Mouse (Mus musculus) urinary bladder, postnatal 25 days (tissue): ENCODE data around the gene Apba1.

Experiments
- DNase-seq: peaks from one replicate; pipeline ENCODE4 v3.0.0; 2022; ENCODE audit warnings: low spot score

The Apba1 gene

DNA sequence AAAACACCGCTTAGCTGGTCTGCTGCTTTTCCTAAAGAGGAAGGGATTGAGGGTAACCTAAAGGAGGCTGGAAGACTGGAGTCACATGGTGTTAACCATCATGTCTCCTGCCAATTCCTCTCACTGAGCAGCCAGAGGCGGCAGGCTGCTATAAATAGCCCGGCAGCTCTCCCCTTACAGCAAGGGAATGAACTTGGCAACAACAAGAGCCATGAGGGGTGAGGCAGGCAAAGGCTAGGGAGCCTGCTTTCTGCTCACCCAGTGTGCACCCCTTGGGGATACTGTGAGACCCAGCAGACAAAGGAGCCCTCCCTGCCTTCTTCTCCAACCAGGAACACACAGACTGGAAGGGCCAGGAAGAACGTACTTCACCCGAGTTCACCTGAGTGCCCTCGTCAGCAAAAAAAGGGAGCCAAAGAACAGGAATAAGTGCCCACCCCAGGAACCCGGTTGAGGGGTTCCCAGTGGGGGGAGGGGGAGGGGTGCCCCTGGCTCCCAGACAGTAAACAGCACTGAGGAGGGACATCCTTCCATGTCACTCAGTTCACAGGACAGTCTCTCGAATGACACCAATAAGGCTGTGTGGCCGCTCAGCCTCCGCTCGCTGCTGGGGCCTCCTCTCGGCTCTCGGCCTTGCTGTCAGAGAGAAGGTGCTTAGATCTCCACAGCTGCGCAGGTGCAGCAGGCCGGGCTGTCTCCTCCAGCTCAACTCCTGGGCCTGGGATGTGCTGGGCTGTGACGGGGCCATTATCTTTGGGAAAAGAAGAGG is 214.4 kb downstream of the Apba1 start:
- no peak for DNase-seq

DNA sequence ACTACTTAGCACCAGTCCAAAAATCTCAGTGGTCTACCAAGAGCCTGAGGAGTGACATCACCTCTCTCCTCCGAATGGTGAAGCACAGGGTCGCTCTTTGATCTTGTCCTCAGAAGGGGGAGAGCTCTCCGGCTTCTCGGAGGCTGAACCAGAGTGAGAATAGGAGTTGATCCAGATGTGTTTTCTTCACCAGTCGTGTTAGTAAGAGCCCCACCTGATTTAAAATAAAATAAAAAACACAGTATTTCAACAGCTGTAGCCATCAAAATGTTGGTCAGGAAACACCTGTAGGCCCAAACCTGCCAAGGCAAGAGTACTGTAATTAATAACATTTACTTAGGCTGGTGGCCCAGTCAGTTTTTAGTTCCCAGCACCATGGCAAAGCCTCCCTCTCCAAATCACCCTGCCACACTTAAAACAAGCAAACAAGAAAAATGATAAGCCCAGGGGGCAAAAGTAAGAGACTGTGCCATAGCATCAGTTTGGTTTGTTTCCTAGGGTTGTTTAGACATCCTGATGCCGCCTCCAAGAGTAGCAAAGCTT is 219.3 kb downstream of the Apba1 start:
- no peak for DNase-seq

DNA sequence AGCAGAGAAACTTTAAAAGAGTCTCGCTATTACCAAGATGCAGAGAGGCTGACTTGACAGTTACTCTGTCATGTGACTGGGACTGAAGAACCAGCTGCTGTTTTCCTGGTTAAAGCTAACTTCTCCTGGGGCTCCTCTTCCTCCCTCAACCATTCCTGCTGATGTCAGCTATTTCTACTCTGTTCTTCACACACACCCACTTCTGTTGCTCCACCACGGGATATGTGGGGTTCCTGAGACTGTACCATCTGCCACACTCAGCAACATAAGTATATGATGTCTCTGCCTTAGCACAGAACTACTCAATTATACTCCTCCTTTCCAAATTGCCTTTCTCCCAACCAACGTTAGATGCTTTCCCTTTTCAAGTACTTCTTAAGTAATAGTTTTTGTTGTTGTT is 221.9 kb downstream of the Apba1 start:
- no peak for DNase-seq

DNA sequence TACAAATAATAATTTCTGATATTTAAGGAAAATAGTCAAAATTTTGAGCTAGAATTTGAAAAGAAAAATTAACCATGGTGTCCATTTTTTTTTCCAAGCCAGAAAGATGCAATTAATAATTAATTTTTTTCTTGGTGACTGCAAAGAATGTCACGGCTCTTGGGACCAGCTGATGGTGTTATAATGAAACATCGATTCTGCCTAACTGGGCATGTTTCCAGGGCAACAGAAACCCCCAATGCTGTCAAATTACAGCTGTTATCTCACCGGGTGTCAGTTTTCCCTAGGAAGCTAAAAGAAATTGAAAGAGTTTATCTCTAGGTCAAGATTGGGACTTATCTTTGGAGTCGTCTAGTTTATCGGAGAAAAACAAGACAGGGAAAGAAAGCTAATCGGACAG is 225.5 kb downstream of the Apba1 start:
- DNase-seq, result no peak

DNA sequence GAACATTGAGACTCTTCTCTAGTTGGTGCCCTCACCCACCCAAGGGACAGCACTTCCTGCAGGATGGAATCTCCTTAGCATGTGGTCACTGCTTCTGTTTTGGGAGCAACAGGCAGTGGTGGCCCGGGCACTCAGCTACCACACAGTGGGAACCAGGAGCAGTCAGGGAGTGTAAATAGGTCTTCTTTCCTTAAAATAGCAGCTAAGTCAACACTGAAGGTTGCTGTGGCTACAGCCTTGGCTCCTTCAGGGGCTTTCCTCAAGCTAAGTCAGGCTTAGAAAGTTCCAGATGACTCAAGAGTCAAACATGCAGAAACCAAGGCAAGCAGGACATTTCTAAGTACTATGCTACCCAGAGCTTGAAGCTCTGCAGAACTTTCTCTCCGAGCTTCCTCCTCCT is 228.6 kb downstream of the Apba1 start:
- DNase-seq, result no peak

DNA sequence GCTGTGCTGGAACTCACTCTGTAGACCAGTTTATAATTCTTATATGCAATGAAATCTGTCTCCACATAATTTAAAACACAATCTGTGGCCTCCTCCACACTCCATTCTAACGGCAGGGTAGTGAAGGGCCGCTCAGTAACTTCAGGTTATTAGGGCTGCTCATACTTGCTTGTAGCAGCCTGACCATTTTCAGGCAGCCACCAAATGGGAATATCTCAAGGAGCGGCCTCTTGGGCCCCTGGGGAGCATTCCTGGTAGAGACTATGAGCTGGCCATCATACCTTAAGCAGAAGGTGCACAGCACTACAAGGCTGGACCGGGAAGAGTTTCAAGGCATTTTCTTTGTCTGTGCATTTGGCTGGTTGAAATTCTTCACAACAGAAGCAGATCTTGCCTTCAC is 229.5 kb downstream of the Apba1 start:
- no peak for DNase-seq

DNA sequence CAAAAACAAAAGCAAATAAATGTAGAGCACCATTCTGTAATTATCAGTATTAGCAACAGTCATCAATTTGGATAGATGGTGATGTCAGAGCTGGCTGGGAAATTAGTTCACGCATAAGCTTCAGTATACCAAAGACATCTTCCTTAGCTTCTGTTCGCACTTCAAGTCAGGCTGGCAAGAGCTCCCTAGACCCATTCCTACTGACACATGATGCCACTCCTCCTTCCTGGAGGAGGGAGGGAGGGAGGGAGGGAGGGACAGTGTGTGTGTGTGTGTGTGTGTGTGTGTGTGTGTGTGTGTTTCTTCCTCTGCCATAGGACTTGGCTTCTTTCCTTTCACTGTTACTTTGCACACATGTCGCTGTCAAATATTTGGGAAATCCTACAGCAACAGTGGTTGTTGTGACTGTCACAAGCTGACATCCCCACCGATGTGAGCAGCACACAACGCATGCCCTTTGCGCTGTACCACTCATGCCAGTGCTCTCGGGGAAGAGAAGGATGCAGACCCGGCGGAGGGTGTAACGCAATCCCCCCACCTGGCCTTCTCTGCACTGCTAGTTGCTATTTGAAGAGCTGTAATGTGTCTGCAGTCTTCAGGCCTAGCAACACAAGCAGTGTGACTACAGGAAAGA is 237.2 kb downstream of the Apba1 start:
- DNase-seq, result no peak
